Mouse (Mus musculus): Measurements from ENCODE around the gene Palm2. TPM values are rescaled to one million over a fixed set of nuclear protein-coding genes. Genes with fewer than 3 reads are reported as not detected.

Palm2 gene
- polyA plus RNA-seq, 1 experiment from 2014 or later: 13.2 TPM

GRCm38 (mm10) chr4:57568268-57569068, 134.4 kb downstream of the Palm2 start:
- Histone ChIP-seq H3K9me3 (no peaks in the 10 kb centered on the region), H3K4me3 (replicated peaks) (peak overlapping the region; percentile 62), H3K27ac (peak overlapping the region; percentile 96), H3K36me3 (no peaks in the 10 kb centered on the region), H3K4me1 (replicated peaks) (peaks cover 46% of the 10 kb centered on the region), H3K9ac (replicated peaks) (peak overlapping the region; percentile 85), H3K4me2 (peak overlapping the region; percentile 79), H3K27me3 (no peaks in the 10 kb centered on the region)
- peak; percentile 17; the same call in 1 of the 2 replicates for ATAC-seq (ENCODE audit: insufficient number of reproducible peaks, insufficient read depth, low FRiP score, low TSS enrichment, low read depth)
- WGBS: 33% methylated on average over 19 of the region's 19 CpGs

GRCm38 (mm10) chr4:57569069-57569355, 135.0 kb downstream of the Palm2 start:
- ATAC-seq (ENCODE audit: insufficient number of reproducible peaks, insufficient read depth, low FRiP score, low TSS enrichment, low read depth): no peak
- Histone ChIP-seq H3K9me3 (no peaks in the 10 kb centered on the region), H3K27ac (peak overlapping the region; percentile 96), H3K9ac (replicated peaks) (peak overlapping the region; percentile 85), H3K4me2 (peak overlapping the region; percentile 79), H3K36me3 (no peaks in the 10 kb centered on the region), H3K27me3 (no peaks in the 10 kb centered on the region), H3K4me3 (replicated peaks) (peak overlapping the region; percentile 62), H3K4me1 (replicated peaks) (peaks cover 46% of the 10 kb centered on the region)
- WGBS: 45% methylated on average over 4 of the region's 4 CpGs

DNA sequence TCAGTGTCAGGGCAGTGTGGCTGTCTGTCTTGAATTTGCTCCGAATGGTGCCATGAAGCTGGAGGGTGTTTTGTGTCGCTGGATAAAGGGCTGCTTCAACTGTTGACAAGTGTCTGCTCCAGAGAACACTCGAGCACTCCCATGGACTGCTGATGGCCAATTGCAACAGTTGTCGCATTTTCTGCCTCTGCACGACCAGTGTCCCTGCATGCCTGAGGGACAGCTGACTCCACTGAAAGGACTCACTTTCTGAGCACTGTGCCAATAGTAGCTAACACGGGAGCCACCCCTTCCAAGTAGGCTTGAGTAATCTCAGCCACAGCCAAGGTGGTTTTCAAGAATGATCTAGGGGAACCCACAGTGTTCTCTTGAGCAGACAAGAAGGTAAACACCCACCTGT, 135.7 kb downstream of the Palm2 start:
- WGBS: 74% methylated on average over 6 of the region's 6 CpGs
- H3K4me3 ChIP-seq (replicated peaks): peak overlapping the region; percentile 62
- no peaks in the 10 kb centered on the region for H3K27me3 ChIP-seq
- H3K9ac ChIP-seq (replicated peaks): peak overlapping the region; percentile 85
- peak overlapping the region; percentile 79 for H3K4me2 ChIP-seq
- H3K36me3 ChIP-seq: no peaks in the 10 kb centered on the region
- H3K27ac ChIP-seq: peak overlapping the region; percentile 96
- no peaks in the 10 kb centered on the region for H3K9me3 ChIP-seq
- no peak for ATAC-seq (ENCODE audit: insufficient number of reproducible peaks, insufficient read depth, low FRiP score, low TSS enrichment, low read depth)
- peaks cover 46% of the 10 kb centered on the region for H3K4me1 ChIP-seq (replicated peaks)

DNA sequence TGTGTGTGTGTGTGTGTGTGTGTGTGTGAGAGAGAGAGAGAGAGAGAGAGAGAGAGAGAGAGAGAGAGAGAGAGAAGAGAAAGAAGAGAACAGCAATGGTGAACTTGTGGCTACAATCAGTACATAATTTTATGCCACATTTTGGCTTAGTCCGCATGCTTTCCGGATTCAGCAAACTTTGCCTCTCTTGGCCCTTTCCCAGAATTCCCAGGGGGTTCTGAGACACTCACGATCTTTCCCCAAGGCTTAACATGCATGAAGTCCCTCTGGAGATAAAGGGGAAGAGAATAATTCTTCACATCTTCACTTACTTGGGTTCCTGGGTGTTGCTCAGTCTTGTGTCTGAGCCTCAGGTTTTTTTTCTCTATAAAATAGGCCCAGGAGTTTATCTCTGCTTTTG, 136.2 kb downstream of the Palm2 start:
- ATAC-seq (ENCODE audit: insufficient number of reproducible peaks, insufficient read depth, low FRiP score, low TSS enrichment, low read depth): no peak
- H3K9ac ChIP-seq (replicated peaks): no peak overlapping the region
- peak overlapping the region; percentile 79 for H3K4me2 ChIP-seq
- no peaks in the 10 kb centered on the region for H3K36me3 ChIP-seq
- 77% methylated on average over 3 of the region's 3 CpGs for WGBS
- no peak overlapping the region for H3K4me3 ChIP-seq (replicated peaks)
- peaks cover 47% of the 10 kb centered on the region for H3K4me1 ChIP-seq (replicated peaks)
- H3K27me3 ChIP-seq: no peaks in the 10 kb centered on the region
- no peaks in the 10 kb centered on the region for H3K9me3 ChIP-seq
- no peak overlapping the region for H3K27ac ChIP-seq

DNA sequence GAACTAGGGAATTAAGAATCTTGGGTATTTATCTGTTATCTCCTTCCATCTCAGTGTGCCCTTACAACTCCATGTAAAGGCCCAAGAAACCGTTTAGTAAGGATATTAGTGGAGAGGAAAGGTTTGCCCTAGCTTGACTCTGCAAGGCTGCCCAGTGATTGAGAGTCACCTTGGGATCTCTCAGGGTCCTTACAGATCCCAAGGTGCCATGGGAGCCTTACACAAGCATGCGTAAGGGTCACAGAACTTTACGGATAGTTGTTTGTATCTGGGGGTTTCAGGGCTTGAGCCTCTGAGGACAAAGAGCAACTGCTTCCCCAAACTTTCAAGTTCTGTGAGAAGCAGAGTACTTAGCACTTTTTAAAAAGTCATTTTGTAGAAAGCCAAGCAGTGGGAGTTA, 140.1 kb downstream of the Palm2 start:
- Histone ChIP-seq H3K27me3 (no peaks in the 10 kb centered on the region), H3K9me3 (no peaks in the 10 kb centered on the region), H3K9ac (replicated peaks) (no peak overlapping the region), H3K4me1 (replicated peaks) (peaks cover 22% of the 10 kb centered on the region), H3K4me3 (replicated peaks) (no peak overlapping the region), H3K4me2 (no peak overlapping the region), H3K27ac (no peak overlapping the region), H3K36me3 (0 out of 2 replicates have a peak, but pooled peaks cover 7% of the 10 kb centered on the region)
- ATAC-seq (ENCODE audit: insufficient number of reproducible peaks, insufficient read depth, low FRiP score, low TSS enrichment, low read depth): no peak
- 92% methylated on average over 3 of the region's 3 CpGs for WGBS

GRCm38 (mm10) chr4:57574646-57575045, 140.6 kb downstream of the Palm2 start:
- no peak for ATAC-seq (ENCODE audit: insufficient number of reproducible peaks, insufficient read depth, low FRiP score, low TSS enrichment, low read depth)
- WGBS: 75% methylated on average over 6 of the region's 6 CpGs
- H3K4me1 ChIP-seq (replicated peaks): peaks cover 17% of the 10 kb centered on the region
- H3K9me3 ChIP-seq: no peaks in the 10 kb centered on the region
- H3K4me3 ChIP-seq (replicated peaks): no peak overlapping the region
- no peak overlapping the region for H3K9ac ChIP-seq (replicated peaks)
- no peaks in the 10 kb centered on the region for H3K27me3 ChIP-seq
- peaks cover 7% of the 10 kb centered on the region; the same call in 1 of the 2 replicates for H3K36me3 ChIP-seq
- H3K27ac ChIP-seq: no peak overlapping the region
- no peak overlapping the region for H3K4me2 ChIP-seq

DNA sequence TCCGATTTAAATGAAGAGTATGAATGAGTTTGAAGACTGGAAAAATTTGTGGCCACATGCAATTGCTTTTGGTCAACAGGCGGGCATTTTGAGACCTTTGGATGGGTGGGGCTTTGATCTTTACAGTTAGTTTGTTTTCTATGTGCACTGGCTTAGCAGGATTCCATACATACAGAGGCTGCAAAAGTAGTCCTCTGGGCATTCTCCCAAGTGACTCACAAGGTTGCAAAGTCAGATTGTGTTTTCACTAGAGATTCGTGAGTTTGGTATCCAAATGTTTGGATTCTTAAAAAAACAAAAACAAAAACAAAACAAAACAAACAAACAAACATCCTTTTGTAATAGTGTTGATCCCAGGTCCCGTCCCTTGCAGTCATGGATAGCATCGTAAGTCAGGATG, 141.6 kb downstream of the Palm2 start:
- no peak overlapping the region for H3K4me3 ChIP-seq (replicated peaks)
- H3K27ac ChIP-seq: no peak overlapping the region
- H3K36me3 ChIP-seq: peaks cover 16% of the 10 kb centered on the region; the same call in 1 of the 2 replicates
- H3K4me2 ChIP-seq: no peak overlapping the region
- peaks cover 8% of the 10 kb centered on the region; the same call in 1 of the 2 replicates for H3K9me3 ChIP-seq
- WGBS: 81% methylated on average over 5 of the region's 5 CpGs
- H3K27me3 ChIP-seq: no peaks in the 10 kb centered on the region
- ATAC-seq (ENCODE audit: insufficient number of reproducible peaks, insufficient read depth, low FRiP score, low TSS enrichment, low read depth): no peak
- H3K4me1 ChIP-seq (replicated peaks): peaks cover 7% of the 10 kb centered on the region
- H3K9ac ChIP-seq (replicated peaks): no peak overlapping the region

DNA sequence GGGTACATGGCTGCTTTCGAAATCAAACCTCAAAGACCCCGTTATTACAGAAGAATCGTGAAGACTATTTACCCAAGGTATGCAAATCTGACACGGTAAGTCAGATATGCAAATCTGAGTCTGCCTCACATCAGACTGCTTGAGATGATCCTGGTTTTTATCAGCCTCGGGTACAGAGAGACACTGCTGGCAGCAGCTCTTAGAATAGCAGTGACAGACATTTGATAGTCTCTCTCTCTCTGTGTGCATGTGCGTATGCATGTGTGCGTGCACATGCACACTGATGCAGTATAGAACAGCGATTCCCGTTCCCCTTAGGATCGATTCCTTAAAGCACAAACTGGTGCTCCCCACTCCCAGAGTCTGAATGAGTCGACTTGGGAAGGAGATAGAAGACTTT, 142.0 kb downstream of the Palm2 start:
- Histone ChIP-seq H3K4me2 (no peak overlapping the region), H3K4me3 (replicated peaks) (no peak overlapping the region), H3K27me3 (no peaks in the 10 kb centered on the region), H3K27ac (no peak overlapping the region), H3K9ac (replicated peaks) (no peak overlapping the region), H3K36me3 (peaks cover 16% of the 10 kb centered on the region; the same call in 1 of the 2 replicates), H3K9me3 (peaks cover 8% of the 10 kb centered on the region; the same call in 1 of the 2 replicates), H3K4me1 (replicated peaks) (0 out of 2 replicates have a peak, but pooled peaks cover 3% of the 10 kb centered on the region)
- ATAC-seq (ENCODE audit: insufficient number of reproducible peaks, insufficient read depth, low FRiP score, low TSS enrichment, low read depth): no peak
- WGBS: 90% methylated on average over 11 of the region's 11 CpGs

GRCm38 (mm10) chr4:57579683-57580082, 145.6 kb downstream of the Palm2 start:
- no peaks in the 10 kb centered on the region for H3K27me3 ChIP-seq
- H3K36me3 ChIP-seq: peaks cover 16% of the 10 kb centered on the region; the same call in 1 of the 2 replicates
- peaks cover 11% of the 10 kb centered on the region for H3K4me1 ChIP-seq (replicated peaks)
- H3K9me3 ChIP-seq: peaks cover 17% of the 10 kb centered on the region; the same call in 1 of the 2 replicates
- no peak overlapping the region for H3K9ac ChIP-seq (replicated peaks)
- no peak overlapping the region for H3K4me2 ChIP-seq
- 90% methylated on average over 10 of the region's 10 CpGs for WGBS
- H3K27ac ChIP-seq: no peak overlapping the region
- ATAC-seq (ENCODE audit: insufficient number of reproducible peaks, insufficient read depth, low FRiP score, low TSS enrichment, low read depth): no peak
- no peak overlapping the region for H3K4me3 ChIP-seq (replicated peaks)

DNA sequence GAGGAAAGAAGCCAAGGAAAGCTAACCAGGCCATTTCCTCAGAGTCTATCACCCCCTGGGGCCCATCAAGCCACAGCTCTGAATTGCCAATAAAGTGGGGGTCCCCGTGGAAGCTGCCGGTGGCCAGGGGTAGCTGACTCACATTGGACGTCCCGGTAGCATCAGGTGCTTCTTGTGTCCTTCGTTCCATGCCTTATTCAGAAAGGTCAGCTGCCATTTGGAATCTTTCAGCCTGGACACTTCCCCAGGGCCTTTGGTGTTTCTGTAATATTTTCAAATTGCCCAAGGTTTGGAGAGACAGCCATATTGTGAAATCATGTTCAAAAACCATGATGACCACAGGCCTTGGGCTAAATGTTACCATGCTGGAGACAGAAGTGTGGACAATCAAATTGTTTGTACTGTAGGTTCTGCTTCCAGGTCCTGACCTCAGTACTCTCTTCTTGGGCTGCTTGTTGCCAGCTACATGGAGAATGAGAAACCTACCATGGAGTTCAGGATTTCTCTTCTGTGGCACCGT, 151.3 kb downstream of the Palm2 start:
- Histone ChIP-seq H3K9ac (replicated peaks) (no peak overlapping the region), H3K9me3 (peaks cover 11% of the 10 kb centered on the region; the same call in 1 of the 2 replicates), H3K4me3 (replicated peaks) (no peak overlapping the region), H3K27ac (no peak overlapping the region), H3K4me2 (no peak overlapping the region), H3K4me1 (replicated peaks) (peaks cover 17% of the 10 kb centered on the region), H3K36me3 (peaks cover 2% of the 10 kb centered on the region; the same call in 1 of the 2 replicates), H3K27me3 (no peaks in the 10 kb centered on the region)
- 71% methylated on average over 6 of the region's 6 CpGs for WGBS
- no peak for ATAC-seq (ENCODE audit: insufficient number of reproducible peaks, insufficient read depth, low FRiP score, low TSS enrichment, low read depth)

- no peak overlapping the region for H3K4me3 ChIP-seq (replicated peaks)
- no peaks in the 10 kb centered on the region for H3K27me3 ChIP-seq
- no peak overlapping the region for H3K9ac ChIP-seq (replicated peaks)
- no peaks in the 10 kb centered on the region; the same call in 1 of the 2 replicates for H3K36me3 ChIP-seq
- H3K27ac ChIP-seq: no peak overlapping the region
- 62% methylated on average over 7 of the region's 7 CpGs for WGBS
- peaks cover 17% of the 10 kb centered on the region for H3K4me1 ChIP-seq (replicated peaks)
- H3K9me3 ChIP-seq: peaks cover 9% of the 10 kb centered on the region; the same call in 1 of the 2 replicates
- H3K4me2 ChIP-seq: no peak overlapping the region
- ATAC-seq (ENCODE audit: insufficient number of reproducible peaks, insufficient read depth, low FRiP score, low TSS enrichment, low read depth): no peak
Measured at GRCm38 (mm10) chr4:57586933-57587658, 153.0 kb downstream of the Palm2 start.
